9 mouse cellular contexts compared by ENCODE assay signal in genomic region chr17:84119221-84120017, GRCm38 (mm10).
A peak's percentile ranks its signal among the peaks of the same experiment; 100 is the strongest.
DNase-seq lines count a peak whose midpoint lies in the region; ATAC-seq and TF ChIP-seq lines count a peak whose summit lies in the region.
"Had no signal": no experiment of that assay in that cellular context is flagged by ENCODE, and none has a peak within 500 bp of the region (broad histone marks: within the 10 kb centered on the region; RNA-seq: fewer than 3 reads in every experiment).

No protein-coding gene starts in this region.

- no peak; the same call in 1 of the 2 replicates for TF ChIP-seq POLR2A in small intestine, adult 2 months (IDR thresholded peaks at IDR 0.05; ENCODE audit: low read depth, low read length)

- DNase-seq in 416B (ENCODE audit: low read depth): peak; percentile 77
- peak; percentile 49 for DNase-seq in liver
- no peak for DNase-seq in c-Kit-positive CD71-positive TER-119-positive erythroid progenitor cells, embryonic 14.5 days (ENCODE audit: low spot score)
- no peak for DNase-seq in kidney, adult 9 months
- DNase-seq: kidney, adult 8-10 months had no signal

- H3K9ac ChIP-seq in kidney, embryonic 16.5 days (replicated peaks; ENCODE audit: low read length): no peak overlapping the region

- peak overlapping the region; percentile 64 for H3K27ac ChIP-seq in small intestine, adult 2 months (ENCODE audit: insufficient read depth, low read depth, low read length)
- H3K27ac ChIP-seq in kidney, embryonic 16.5 days (ENCODE audit: low read length): no peak overlapping the region

- H3K4me1 ChIP-seq in small intestine, adult 2 months (ENCODE audit: control insufficient read depth, insufficient read depth, insufficient read length, low read length): peaks cover 25% of the 10 kb centered on the region
- peaks cover 8% of the 10 kb centered on the region; the same call in 1 of the 2 replicates for H3K4me1 ChIP-seq in kidney, embryonic 16.5 days (ENCODE audit: insufficient read depth, low read length)

- no peak overlapping the region for H3K4me2 ChIP-seq in kidney, embryonic 16.5 days (replicated peaks; ENCODE audit: low read depth, low read length)

- no peaks in the 10 kb centered on the region for H3K27me3 ChIP-seq in small intestine, adult 2 months (ENCODE audit: control insufficient read depth, insufficient read depth, low read length)
- H3K27me3 ChIP-seq in kidney, embryonic 16.5 days (ENCODE audit: insufficient read depth, low read length): no peaks in the 10 kb centered on the region

- no peaks in the 10 kb centered on the region for H3K9me3 ChIP-seq in kidney, embryonic 16.5 days (ENCODE audit: low read length)

- no peak overlapping the region for H3K4me3 ChIP-seq in small intestine, adult 2 months (ENCODE audit: low read depth, low read length)
- no peak overlapping the region for H3K4me3 ChIP-seq in kidney, embryonic 16.5 days (ENCODE audit: low read length)

- WGBS in small intestine, adult 2 months: 87% methylated on average over 16 of the region's 16 CpGs
- WGBS in kidney, embryonic 16.5 days: 89% methylated on average over 16 of the region's 16 CpGs

- no peaks in the 10 kb centered on the region for H3K36me3 ChIP-seq in small intestine, adult 2 months (ENCODE audit: control insufficient read depth, insufficient read depth, low read length)
- no peaks in the 10 kb centered on the region for H3K36me3 ChIP-seq in kidney, embryonic 16.5 days (ENCODE audit: insufficient read depth, low read length)

- TF ChIP-seq CTCF in small intestine, adult 2 months (IDR thresholded peaks at IDR 0.05; ENCODE audit: extremely low read depth, insufficient read length, insufficient replicate concordance, low read depth, low read length): no peak

- peak; percentile 72 for ATAC-seq in CD4-positive, CD25-positive, alpha-beta regulatory T cell, adult 4 months
- ATAC-seq in kidney, embryonic 16.5 days (ENCODE audit: low FRiP score, low TSS enrichment): no peak
- ATAC-seq: midbrain, embryonic 16.5 days had no signal

Comparison
In these comparisons a context has a peak if more than half of its experiments do, and no peak if none do; other contexts are left out.
1. DNase-seq: peak in 416B (single experiment) and liver (single experiment); none in c-Kit-positive CD71-positive TER-119-positive erythroid progenitor cells, embryonic 14.5 days (single experiment) and kidney, adult 9 months (single experiment).